Comparison of ENCODE assay signal across 11 mouse cellular contexts in genomic region chr10:122856040-122856764, GRCm38 (mm10).
A peak's percentile ranks its signal among the peaks of the same experiment; 100 is the strongest.
DNase-seq lines count a peak whose midpoint lies in the region; ATAC-seq and TF ChIP-seq lines count a peak whose summit lies in the region.
"Had no signal": no experiment of that assay in that cellular context is flagged by ENCODE, and none has a peak within 500 bp of the region (broad histone marks: within the 10 kb centered on the region; RNA-seq: fewer than 3 reads in every experiment).

No protein-coding gene starts in this region.

- no peak for DNase-seq in lung, embryonic 14.5 days
- no peak for DNase-seq in lung, adult 18-20 months
- DNase-seq in heart, postnatal 4 days = peak; percentile 29
- DNase-seq in limb, embryonic 14.5 days (ENCODE audit: low spot score) = peak; percentile 37
- DNase-seq in midbrain, embryonic 11.5 days (ENCODE audit: low spot score, missing footprints) = no peak
- no peak for DNase-seq in testis, postnatal 10 days (ENCODE audit: low spot score)
- DNase-seq: right cerebral cortex, postnatal 25 days had no signal

- no peak overlapping the region for H3K4me2 ChIP-seq in lung, embryonic 14.5 days
- no peak overlapping the region for H3K4me2 ChIP-seq in limb, embryonic 14.5 days (replicated peaks; ENCODE audit: low read depth, low read length, severe bottlenecking)
- no peak overlapping the region for H3K4me2 ChIP-seq in midbrain, embryonic 11.5 days
- H3K4me2 ChIP-seq: embryonic facial prominence, embryonic 12.5 days had no signal

- peaks cover 20% of the 10 kb centered on the region; the same call in 1 of the 2 replicates for H3K4me1 ChIP-seq in lung, embryonic 14.5 days (ENCODE audit: insufficient read depth)
- peaks cover 9% of the 10 kb centered on the region; the same call in 1 of the 2 replicates for H3K4me1 ChIP-seq in embryonic fibroblast, embryonic 13.5 days (ENCODE audit: control insufficient read depth, insufficient read depth, low read length)
- peaks cover 10% of the 10 kb centered on the region for H3K4me1 ChIP-seq in limb, embryonic 14.5 days (ENCODE audit: control insufficient read depth, insufficient read depth, low read length)
- peaks cover 2% of the 10 kb centered on the region; the same call in 1 of the 2 replicates for H3K4me1 ChIP-seq in midbrain, embryonic 11.5 days (ENCODE audit: control insufficient read depth, insufficient read depth, low read length)

- peak overlapping the region; percentile 75 for H3K27ac ChIP-seq in lung, embryonic 14.5 days (ENCODE audit: low read depth)
- 0 out of 2 replicates have a peak overlapping the region, but pooled peaks have one; percentile 82 for H3K27ac ChIP-seq in embryonic fibroblast, embryonic 13.5 days (ENCODE audit: insufficient read depth, low read length)
- H3K27ac ChIP-seq in limb, embryonic 14.5 days (replicated peaks; ENCODE audit: low read depth, low read length) = peak overlapping the region; percentile 61; the same call in 1 of the 2 replicates
- H3K27ac ChIP-seq in midbrain, embryonic 11.5 days (ENCODE audit: low read depth, low read length) = no peak overlapping the region
- H3K27ac ChIP-seq: embryonic facial prominence, embryonic 12.5 days; liver, embryonic 14.5 days had no signal

- ATAC-seq in lung, embryonic 14.5 days (ENCODE audit: insufficient read depth) = no peak
- ATAC-seq in limb, embryonic 14.5 days (ENCODE audit: low FRiP score, low read depth) = no peak
- no peak for ATAC-seq in midbrain, embryonic 11.5 days (ENCODE audit: low FRiP score)

- WGBS in lung, embryonic 14.5 days = 54% methylated on average over 17 of the region's 17 CpGs
- 60% methylated on average over 17 of the region's 17 CpGs for WGBS in limb, embryonic 14.5 days
- 84% methylated on average over 17 of the region's 17 CpGs for WGBS in midbrain, embryonic 11.5 days

- no peaks in the 10 kb centered on the region for H3K36me3 ChIP-seq in lung, embryonic 14.5 days (ENCODE audit: insufficient read depth)
- no peaks in the 10 kb centered on the region for H3K36me3 ChIP-seq in limb, embryonic 14.5 days (ENCODE audit: control insufficient read depth, insufficient read depth, low read length)
- H3K36me3 ChIP-seq in midbrain, embryonic 11.5 days (ENCODE audit: control insufficient read depth, insufficient read depth, low read length) = no peaks in the 10 kb centered on the region
- H3K36me3 ChIP-seq: embryonic facial prominence, embryonic 12.5 days had no signal

- H3K9ac ChIP-seq in lung, embryonic 14.5 days = no peak overlapping the region
- H3K9ac ChIP-seq in limb, embryonic 14.5 days (ENCODE audit: low read depth, low read length, severe bottlenecking) = no peak overlapping the region
- H3K9ac ChIP-seq in midbrain, embryonic 11.5 days (ENCODE audit: low read length) = no peak overlapping the region
- H3K9ac ChIP-seq: embryonic facial prominence, embryonic 12.5 days; liver, embryonic 14.5 days had no signal

- H3K4me3 ChIP-seq in lung, embryonic 14.5 days (ENCODE audit: low read depth, low read length) = no peak overlapping the region
- no peak overlapping the region for H3K4me3 ChIP-seq in embryonic fibroblast, embryonic 13.5 days (ENCODE audit: insufficient read depth, low read length)
- H3K4me3 ChIP-seq in limb, embryonic 14.5 days (replicated peaks; ENCODE audit: low read length) = no peak overlapping the region
- H3K4me3 ChIP-seq in midbrain, embryonic 11.5 days (ENCODE audit: low read depth, low read length) = no peak overlapping the region
- H3K4me3 ChIP-seq: embryonic facial prominence, embryonic 12.5 days; myocyte had no signal

- H3K27me3 ChIP-seq in lung, embryonic 14.5 days (ENCODE audit: insufficient read depth, low read length) = no peaks in the 10 kb centered on the region
- no peaks in the 10 kb centered on the region for H3K27me3 ChIP-seq in limb, embryonic 14.5 days (ENCODE audit: control insufficient read depth, insufficient read depth, low read length)
- H3K27me3 ChIP-seq in midbrain, embryonic 11.5 days (ENCODE audit: control insufficient read depth, insufficient read depth, low read length) = no peaks in the 10 kb centered on the region
- H3K27me3 ChIP-seq: embryonic facial prominence, embryonic 12.5 days had no signal

- no peak for TF ChIP-seq POLR2A in embryonic fibroblast, embryonic 13.5 days (IDR thresholded peaks at IDR 0.05; ENCODE audit: low read depth, low read length)
- no peak for TF ChIP-seq POLR2A in limb, embryonic 14.5 days (IDR thresholded peaks at IDR 0.05; ENCODE audit: borderline replicate concordance, extremely low read depth, insufficient read depth, insufficient read length)

- no peaks in the 10 kb centered on the region for H3K9me3 ChIP-seq in lung, embryonic 14.5 days (ENCODE audit: low read depth, low read length)
- no peaks in the 10 kb centered on the region for H3K9me3 ChIP-seq in limb, embryonic 14.5 days (ENCODE audit: control insufficient read depth, low read length)
- H3K9me3 ChIP-seq in midbrain, embryonic 11.5 days (ENCODE audit: control insufficient read depth, low read length) = no peaks in the 10 kb centered on the region
- H3K9me3 ChIP-seq: embryonic facial prominence, embryonic 12.5 days had no signal

- no peak for TF ChIP-seq CTCF in lung, embryonic 14.5 days (IDR thresholded peaks at IDR 0.05; ENCODE audit: low read depth)
- TF ChIP-seq CTCF in embryonic fibroblast, embryonic 13.5 days (IDR thresholded peaks at IDR 0.05; ENCODE audit: borderline replicate concordance, insufficient read depth, low read length) = no peak

Comparison
In these comparisons a context has a peak if more than half of its experiments do, and no peak if none do; other contexts are left out.
1. DNase-seq: peak in heart, postnatal 4 days (single experiment) and limb, embryonic 14.5 days (single experiment); none in lung, embryonic 14.5 days (single experiment), lung, adult 18-20 months (0 of 2), midbrain, embryonic 11.5 days (single experiment) and testis, postnatal 10 days (single experiment).